Mouse (Mus musculus): ENCODE results near the gene Lmf1. TPM values are rescaled to one million over a fixed set of nuclear protein-coding genes. Genes with fewer than 3 reads are reported as not detected.

Lmf1 gene
- polyA plus RNA-seq, 1 experiment from 2014 or later = 33.0 TPM

DNA sequence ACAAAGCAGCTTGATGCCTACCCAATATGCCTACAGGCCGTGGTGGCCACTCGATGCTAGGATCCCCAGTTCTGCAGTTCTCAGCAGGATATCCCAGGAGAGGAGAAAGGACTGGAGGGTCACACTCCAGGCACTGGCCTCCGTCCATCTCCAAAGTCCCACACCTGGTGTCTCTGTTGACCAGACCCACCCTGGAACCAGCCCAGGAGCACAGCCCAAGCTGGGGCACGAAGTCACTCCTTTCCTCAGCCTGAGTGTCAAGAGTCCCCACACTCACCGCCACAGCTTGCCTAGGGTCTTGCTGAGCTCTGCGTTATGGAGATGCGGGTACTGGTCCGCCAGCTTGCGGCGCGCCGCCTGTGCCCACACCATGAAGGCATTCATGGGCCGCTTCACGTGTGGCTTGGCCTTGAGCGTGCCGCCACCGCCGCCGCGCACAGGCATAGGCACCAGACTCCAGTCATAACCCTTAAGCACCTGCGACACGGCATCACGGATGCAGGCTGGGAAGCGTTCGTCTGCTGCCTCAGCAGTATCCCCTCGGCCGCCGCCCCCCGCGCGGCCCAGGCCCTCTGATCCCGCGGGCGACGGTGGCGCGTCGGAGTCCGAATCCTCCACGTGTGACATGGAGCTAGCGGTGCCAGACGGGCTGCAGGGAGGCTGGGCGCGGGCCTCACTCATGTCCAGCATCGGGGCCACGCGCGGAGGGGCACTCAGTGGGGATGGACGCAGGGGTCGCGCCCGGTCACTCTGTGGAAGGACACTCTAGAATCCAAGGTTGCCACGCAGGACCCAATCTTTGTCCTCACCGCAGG is 8.8 kb upstream of the Lmf1 start:
- H3K4me1 ChIP-seq (replicated peaks) = peaks cover 35% of the 10 kb centered on the region
- no peak overlapping the region for H3K27ac ChIP-seq
- no peaks in the 10 kb centered on the region for H3K36me3 ChIP-seq
- peak overlapping the region; percentile 96 for H3K4me2 ChIP-seq
- WGBS = 6% methylated on average over 54 of the region's 54 CpGs
- peaks cover 45% of the 10 kb centered on the region for H3K27me3 ChIP-seq
- no peaks in the 10 kb centered on the region for H3K9me3 ChIP-seq (replicated peaks)
- peak; percentile 12 for ATAC-seq (replicated peaks; ENCODE audit: insufficient number of reproducible peaks, insufficient read depth, low FRiP score, low read depth)
- peak overlapping the region; percentile 55 for H3K9ac ChIP-seq
- peak overlapping the region; percentile 60 for H3K4me3 ChIP-seq

DNA sequence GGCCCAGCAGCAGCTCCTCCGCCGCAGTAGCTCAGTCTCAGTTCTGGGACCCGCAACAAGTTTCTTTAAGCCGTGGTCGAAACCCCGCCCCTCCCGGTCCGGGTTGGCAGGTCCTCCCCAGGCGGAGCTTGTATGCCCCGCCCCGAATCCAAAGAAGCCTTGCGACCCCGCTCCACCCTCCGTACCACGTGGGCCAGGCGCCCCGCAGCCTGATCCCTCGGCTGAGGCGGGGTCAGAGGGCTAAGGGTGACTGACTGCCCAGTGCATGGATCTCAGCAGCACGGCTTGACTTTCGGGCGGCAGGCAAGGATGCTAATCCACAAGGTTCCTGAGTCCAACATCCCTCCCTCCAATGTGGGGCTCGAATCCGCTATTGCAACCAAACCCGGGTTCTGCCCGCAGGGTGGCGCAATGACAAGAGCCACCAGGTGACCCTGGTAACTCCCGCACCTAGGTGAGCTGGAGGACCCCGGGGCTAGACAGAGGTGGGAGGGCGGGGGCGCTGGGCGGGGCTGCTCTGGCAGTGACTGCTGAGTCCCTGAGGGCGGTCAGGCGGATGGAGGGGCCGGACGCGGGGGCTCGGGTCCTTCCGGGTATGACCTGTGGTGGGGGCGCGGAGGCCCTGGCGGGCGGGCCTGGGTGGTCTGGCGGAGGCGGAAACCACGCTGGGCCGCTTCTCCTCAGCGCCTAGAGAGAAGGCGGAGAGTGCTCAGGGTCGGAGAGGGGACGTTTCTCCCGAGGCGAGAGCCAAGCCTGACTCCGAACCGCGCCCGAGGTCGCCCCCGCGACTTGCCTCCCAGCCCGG is 8.0 kb upstream of the Lmf1 start, which contains the start of gene Sox8:
Gene Sox8 (minus strand): TSS at position 39 of the 805 bp plus-strand sequence.
- 0 out of 2 replicates have a peak within 1 kb of the TSS, but pooled peaks have one; percentile 18 for H3K27ac ChIP-seq
- H3K9me3 ChIP-seq (replicated peaks) = no peaks in the 10 kb centered on the region
- H3K4me3 ChIP-seq = peak within 1 kb of the TSS; percentile 60
- H3K4me1 ChIP-seq (replicated peaks) = peaks cover 36% of the 10 kb centered on the region
- peaks cover 45% of the 10 kb centered on the region for H3K27me3 ChIP-seq
- ATAC-seq (replicated peaks; ENCODE audit: insufficient number of reproducible peaks, insufficient read depth, low FRiP score, low read depth) = peak; percentile 78
- no peaks in the 10 kb centered on the region for H3K36me3 ChIP-seq
- peak within 1 kb of the TSS; percentile 96 for H3K4me2 ChIP-seq
- under 1% methylated on average over 61 of the region's 61 CpGs for WGBS
- peak within 1 kb of the TSS; percentile 55 for H3K9ac ChIP-seq

DNA sequence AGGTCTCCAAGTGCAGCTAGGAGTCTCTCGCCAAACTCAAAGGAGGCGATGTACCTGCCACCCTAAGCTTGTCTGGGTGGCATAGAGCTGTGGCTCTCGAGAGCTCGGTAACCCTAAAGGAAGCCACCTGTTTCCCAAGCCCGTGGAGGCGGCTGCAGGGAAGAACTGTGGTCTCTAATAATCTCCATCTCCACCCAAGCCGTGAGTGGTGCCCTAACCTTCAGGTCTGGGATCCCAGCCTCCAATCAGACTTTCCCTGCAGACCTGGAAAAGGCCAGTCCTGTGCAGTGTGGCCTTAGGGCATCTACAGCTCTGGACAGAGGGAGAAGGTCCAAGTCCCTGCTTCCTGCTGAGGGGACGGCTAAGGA is 7.4 kb upstream of the Lmf1 start:
- H3K4me2 ChIP-seq = peak overlapping the region; percentile 96
- peaks cover 45% of the 10 kb centered on the region for H3K27me3 ChIP-seq
- H3K4me3 ChIP-seq = peak overlapping the region; percentile 60
- WGBS = 14% methylated on average over 8 of the region's 8 CpGs
- peak overlapping the region; percentile 55 for H3K9ac ChIP-seq
- no peak for ATAC-seq (replicated peaks; ENCODE audit: insufficient number of reproducible peaks, insufficient read depth, low FRiP score, low read depth)
- peaks cover 39% of the 10 kb centered on the region for H3K4me1 ChIP-seq (replicated peaks)
- H3K9me3 ChIP-seq (replicated peaks) = no peaks in the 10 kb centered on the region
- no peak overlapping the region for H3K27ac ChIP-seq
- H3K36me3 ChIP-seq = no peaks in the 10 kb centered on the region

DNA sequence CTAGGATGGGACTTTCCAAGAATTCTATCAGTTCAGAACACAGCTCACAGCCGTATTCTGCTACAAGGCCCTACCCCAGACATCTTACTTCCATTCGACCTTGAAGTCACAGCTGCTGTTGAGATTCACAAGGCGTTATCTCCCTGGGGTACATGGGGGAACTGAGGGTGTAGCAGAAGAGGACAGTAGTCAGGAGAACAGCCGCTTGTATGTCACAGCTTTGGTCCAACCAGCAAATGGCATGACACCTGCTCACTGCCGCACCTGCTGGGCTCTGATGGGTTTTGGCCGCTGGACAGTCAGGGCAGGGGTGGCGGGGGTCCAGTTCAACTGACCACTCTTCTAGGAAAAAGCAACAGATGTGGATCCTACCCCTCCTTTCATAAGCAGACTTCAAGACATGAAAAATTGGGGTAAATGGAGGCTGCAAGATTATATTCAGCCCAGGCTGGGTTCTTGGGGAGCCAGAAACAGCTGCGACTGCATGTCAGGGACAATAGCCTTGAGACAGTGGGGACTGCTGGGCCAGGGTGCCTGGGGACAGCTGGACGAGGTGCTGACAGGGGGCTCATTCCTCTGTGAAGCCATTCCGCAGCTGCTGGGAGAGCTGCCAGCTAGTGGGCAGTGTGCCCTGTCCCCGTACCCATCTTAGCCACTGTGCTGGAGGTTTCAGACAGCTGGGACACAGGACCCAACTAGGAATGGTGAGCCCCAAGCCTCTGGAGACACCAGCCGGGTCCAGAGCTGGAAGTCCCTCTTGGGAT is 3.5 kb upstream of the Lmf1 start:
- no peak overlapping the region for H3K4me3 ChIP-seq
- peaks cover 9% of the 10 kb centered on the region for H3K27me3 ChIP-seq
- peaks cover 39% of the 10 kb centered on the region for H3K4me1 ChIP-seq (replicated peaks)
- H3K9me3 ChIP-seq (replicated peaks) = no peaks in the 10 kb centered on the region
- peak; percentile 62 for ATAC-seq (replicated peaks; ENCODE audit: insufficient number of reproducible peaks, insufficient read depth, low FRiP score, low read depth)
- no peak overlapping the region; the same call in 1 of the 2 replicates for H3K9ac ChIP-seq
- 42% methylated on average over 12 of the region's 12 CpGs for WGBS
- H3K4me2 ChIP-seq = peak overlapping the region; percentile 23; the same call in 1 of the 2 replicates
- H3K27ac ChIP-seq = peak overlapping the region; percentile 85
- no peaks in the 10 kb centered on the region for H3K36me3 ChIP-seq

DNA sequence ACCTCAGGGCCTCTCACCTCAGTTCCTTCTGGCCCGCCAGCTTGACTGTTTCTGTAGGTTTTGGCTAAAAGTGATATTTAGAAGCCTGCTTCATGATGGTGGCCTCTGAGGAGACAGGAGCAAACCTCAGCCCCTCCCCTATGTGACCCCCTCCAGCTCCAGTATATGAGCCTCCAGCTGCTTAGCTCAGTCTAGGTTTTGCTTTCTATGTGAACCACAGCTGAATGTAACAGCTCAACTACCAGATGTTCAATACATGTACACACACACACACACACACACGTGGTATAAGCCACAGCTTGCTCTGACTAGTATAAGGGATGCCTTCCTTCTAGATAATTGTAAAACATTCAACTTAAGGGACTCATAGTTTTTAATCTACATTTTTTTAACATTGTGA is 2.9 kb upstream of the Lmf1 start:
- ATAC-seq (replicated peaks; ENCODE audit: insufficient number of reproducible peaks, insufficient read depth, low FRiP score, low read depth) = no peak
- Histone ChIP-seq H3K27ac (peak overlapping the region; percentile 85), H3K4me1 (replicated peaks) (peaks cover 34% of the 10 kb centered on the region), H3K9ac (no peak overlapping the region), H3K36me3 (no peaks in the 10 kb centered on the region), H3K27me3 (peaks cover 5% of the 10 kb centered on the region; the same call in 1 of the 2 replicates), H3K9me3 (replicated peaks) (no peaks in the 10 kb centered on the region), H3K4me2 (0 out of 2 replicates have a peak overlapping the region, but pooled peaks have one; percentile 23), H3K4me3 (no peak overlapping the region)
- WGBS = 68% methylated on average over 2 of the region's 2 CpGs

DNA sequence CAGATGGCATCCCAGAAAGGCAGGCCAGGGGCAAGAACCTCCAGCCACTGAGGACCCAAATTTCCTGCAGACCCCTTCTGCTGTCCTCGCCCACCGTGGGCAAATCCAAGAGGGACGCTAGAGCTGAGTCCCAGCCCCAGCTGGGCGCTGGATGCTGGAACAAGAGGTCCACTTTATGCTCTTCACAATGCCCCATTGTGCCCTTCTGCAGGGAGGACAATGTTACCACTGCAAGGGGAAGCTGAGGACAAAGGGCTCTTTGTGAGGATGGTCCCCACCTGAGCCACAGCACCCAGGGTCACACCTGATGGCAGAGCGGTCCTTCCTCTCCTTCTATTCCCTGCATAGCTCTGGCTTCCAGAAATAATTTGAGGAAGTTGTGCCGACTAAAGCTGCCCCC is 1.6 kb upstream of the Lmf1 start:
- Histone ChIP-seq H3K4me3 (no peak overlapping the region), H3K36me3 (no peaks in the 10 kb centered on the region), H3K27ac (no peak overlapping the region), H3K4me1 (replicated peaks) (peaks cover 33% of the 10 kb centered on the region), H3K4me2 (no peak overlapping the region), H3K9ac (no peak overlapping the region), H3K27me3 (no peaks in the 10 kb centered on the region), H3K9me3 (replicated peaks) (no peaks in the 10 kb centered on the region)
- no peak for ATAC-seq (replicated peaks; ENCODE audit: insufficient number of reproducible peaks, insufficient read depth, low FRiP score, low read depth)
- 73% methylated on average over 6 of the region's 6 CpGs for WGBS

DNA sequence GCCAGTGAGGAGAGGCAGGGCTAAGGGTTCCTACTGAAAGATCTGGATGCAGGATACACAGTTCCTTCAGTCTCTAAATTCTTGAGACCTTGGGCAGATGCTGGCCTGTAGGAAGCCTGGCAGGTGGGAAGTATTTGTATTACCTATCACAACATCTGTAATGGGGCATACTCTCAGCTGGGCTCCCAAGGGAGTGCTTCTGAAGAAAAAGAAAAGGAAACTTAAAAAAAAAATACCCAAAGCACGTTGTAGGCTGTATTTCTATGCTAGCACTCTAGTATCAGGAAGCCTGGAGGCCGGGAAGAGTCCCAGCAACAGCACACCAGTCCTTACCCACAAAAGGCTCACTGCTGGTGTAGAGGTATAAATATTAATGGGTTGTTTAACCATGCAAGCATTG is 1.2 kb upstream of the Lmf1 start:
- no peaks in the 10 kb centered on the region for H3K36me3 ChIP-seq
- no peak overlapping the region for H3K4me3 ChIP-seq
- no peaks in the 10 kb centered on the region for H3K9me3 ChIP-seq (replicated peaks)
- no peak overlapping the region for H3K27ac ChIP-seq
- H3K4me1 ChIP-seq (replicated peaks) = peaks cover 37% of the 10 kb centered on the region
- 74% methylated on average over 2 of the region's 2 CpGs for WGBS
- no peak overlapping the region for H3K4me2 ChIP-seq
- no peaks in the 10 kb centered on the region for H3K27me3 ChIP-seq
- no peak for ATAC-seq (replicated peaks; ENCODE audit: insufficient number of reproducible peaks, insufficient read depth, low FRiP score, low read depth)
- no peak overlapping the region for H3K9ac ChIP-seq

DNA sequence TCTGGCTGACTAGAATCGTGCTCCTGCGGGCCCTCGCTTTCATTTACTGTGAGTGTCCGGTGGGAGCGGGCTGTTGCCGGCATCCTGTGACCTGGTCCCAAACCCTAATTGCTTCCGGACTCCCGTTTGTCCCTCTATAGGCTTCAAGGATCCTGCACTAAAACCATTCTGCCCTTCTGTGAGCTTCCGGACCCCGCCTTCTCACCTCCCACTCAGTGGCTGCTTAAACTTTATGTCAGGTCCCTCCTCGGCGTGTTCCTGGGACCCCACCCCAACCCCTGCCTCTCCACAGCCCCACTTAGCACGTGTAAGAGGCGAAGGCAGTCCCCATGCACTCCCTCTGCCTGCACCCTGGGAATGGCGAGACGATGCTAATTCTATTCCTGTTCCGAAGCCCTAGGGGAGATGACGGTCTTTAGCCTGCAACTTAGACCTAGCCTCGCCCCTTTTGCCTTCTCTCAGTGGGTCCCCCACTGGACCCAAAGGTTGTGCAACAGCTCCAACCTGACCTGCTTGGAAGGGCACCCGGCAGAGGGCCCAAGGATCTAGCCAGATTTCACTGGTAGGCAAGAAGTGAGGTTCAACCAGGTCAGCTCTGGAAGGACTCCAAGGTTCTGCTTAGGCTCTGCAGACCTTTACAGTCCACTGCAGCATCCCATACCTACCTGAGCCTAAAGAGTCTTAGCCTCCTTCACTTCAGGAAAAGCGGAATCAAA is 605 bp downstream of the Lmf1 start:
- Histone ChIP-seq H3K4me1 (replicated peaks) (peaks cover 42% of the 10 kb centered on the region), H3K4me2 (peak overlapping the region; percentile 86), H3K27ac (peak overlapping the region; percentile 83), H3K9me3 (replicated peaks) (no peaks in the 10 kb centered on the region), H3K4me3 (peak overlapping the region; percentile 71), H3K27me3 (no peaks in the 10 kb centered on the region), H3K36me3 (no peaks in the 10 kb centered on the region; the same call in 1 of the 2 replicates), H3K9ac (peak overlapping the region; percentile 78)
- 7% methylated on average over 21 of the region's 21 CpGs for WGBS
- peak; percentile 3; the same call in 1 of the 2 replicates for ATAC-seq (replicated peaks; ENCODE audit: insufficient number of reproducible peaks, insufficient read depth, low FRiP score, low read depth)

DNA sequence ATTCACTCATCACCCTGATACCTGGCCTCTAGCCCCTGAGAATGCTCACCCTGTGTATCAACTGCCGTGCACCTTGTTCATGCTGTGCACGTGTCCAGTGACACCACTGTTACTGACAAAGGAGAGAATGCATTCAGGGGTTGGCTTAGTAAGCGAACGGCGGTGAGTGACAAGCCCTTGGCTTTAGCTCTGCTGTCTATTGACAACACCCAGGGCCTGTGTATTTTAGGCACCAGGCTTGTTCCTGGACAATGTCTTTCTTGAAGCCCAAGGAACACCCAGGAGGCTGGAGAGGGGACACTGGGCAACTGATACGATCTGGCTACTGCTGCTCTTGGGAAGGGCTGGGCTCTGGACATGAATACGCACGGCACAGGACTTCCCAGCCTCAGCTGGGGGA is 3.2 kb downstream of the Lmf1 start:
- WGBS = 47% methylated on average over 8 of the region's 8 CpGs
- no peaks in the 10 kb centered on the region for H3K27me3 ChIP-seq
- peaks cover 29% of the 10 kb centered on the region for H3K4me1 ChIP-seq (replicated peaks)
- H3K4me2 ChIP-seq = peak overlapping the region; percentile 41
- H3K27ac ChIP-seq = peak overlapping the region; percentile 58
- ATAC-seq (replicated peaks; ENCODE audit: insufficient number of reproducible peaks, insufficient read depth, low FRiP score, low read depth) = no peak; the same call in 1 of the 2 replicates
- H3K9ac ChIP-seq = no peak overlapping the region
- no peaks in the 10 kb centered on the region for H3K9me3 ChIP-seq (replicated peaks)
- peaks cover 14% of the 10 kb centered on the region; the same call in 1 of the 2 replicates for H3K36me3 ChIP-seq
- 0 out of 2 replicates have a peak overlapping the region, but pooled peaks have one; percentile 8 for H3K4me3 ChIP-seq

DNA sequence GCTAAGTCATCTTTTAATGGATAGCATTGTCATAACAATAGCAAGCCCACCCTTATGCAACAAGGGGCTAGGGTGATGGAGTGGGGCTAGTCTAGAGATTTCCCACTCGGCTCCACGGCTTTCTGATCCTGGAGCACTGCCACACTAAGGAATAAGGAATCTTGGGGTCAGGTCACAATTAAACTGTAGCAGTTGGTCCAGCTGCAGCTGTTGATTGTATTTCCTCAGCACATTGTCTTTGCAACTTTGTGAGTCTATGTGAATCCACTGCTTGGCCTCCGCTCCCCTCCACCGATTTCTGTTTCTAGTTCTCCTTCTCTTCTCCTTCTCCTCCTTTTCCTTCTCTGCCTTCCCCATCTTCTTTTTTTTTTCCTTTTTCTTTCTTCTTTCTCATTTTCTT is 4.2 kb downstream of the Lmf1 start:
- Histone ChIP-seq H3K9me3 (replicated peaks) (no peaks in the 10 kb centered on the region), H3K4me2 (no peak overlapping the region), H3K9ac (no peak overlapping the region), H3K36me3 (peaks cover 20% of the 10 kb centered on the region; the same call in 1 of the 2 replicates), H3K27me3 (no peaks in the 10 kb centered on the region), H3K27ac (no peak overlapping the region), H3K4me1 (replicated peaks) (peaks cover 29% of the 10 kb centered on the region), H3K4me3 (no peak overlapping the region)
- ATAC-seq (replicated peaks; ENCODE audit: insufficient number of reproducible peaks, insufficient read depth, low FRiP score, low read depth) = no peak
- 68% methylated on average over 4 of the region's 4 CpGs for WGBS

All from heart, embryonic 15.5 days (tissue).